Mouse (Mus musculus): ENCODE data around the gene Rpap2. TPM values are rescaled to one million over a fixed set of nuclear protein-coding genes. Genes with fewer than 3 reads are reported as not detected.

Rpap2 gene
- total RNA-seq (2021) = 1 to 10 TPM; 7.0 to 8.2 TPM
- long read RNA-seq, experiment 1, partial matches to known transcripts = 4 of 13 reads
- long read RNA-seq, experiment 1, other reads (novel, unspliced or antisense) = 4 of 13 reads
- long read RNA-seq, experiment 2, partial matches to known transcripts = 2 of 7 reads
- long read RNA-seq, experiment 2, other reads (novel, unspliced or antisense) = 1 of 7 reads

DNA sequence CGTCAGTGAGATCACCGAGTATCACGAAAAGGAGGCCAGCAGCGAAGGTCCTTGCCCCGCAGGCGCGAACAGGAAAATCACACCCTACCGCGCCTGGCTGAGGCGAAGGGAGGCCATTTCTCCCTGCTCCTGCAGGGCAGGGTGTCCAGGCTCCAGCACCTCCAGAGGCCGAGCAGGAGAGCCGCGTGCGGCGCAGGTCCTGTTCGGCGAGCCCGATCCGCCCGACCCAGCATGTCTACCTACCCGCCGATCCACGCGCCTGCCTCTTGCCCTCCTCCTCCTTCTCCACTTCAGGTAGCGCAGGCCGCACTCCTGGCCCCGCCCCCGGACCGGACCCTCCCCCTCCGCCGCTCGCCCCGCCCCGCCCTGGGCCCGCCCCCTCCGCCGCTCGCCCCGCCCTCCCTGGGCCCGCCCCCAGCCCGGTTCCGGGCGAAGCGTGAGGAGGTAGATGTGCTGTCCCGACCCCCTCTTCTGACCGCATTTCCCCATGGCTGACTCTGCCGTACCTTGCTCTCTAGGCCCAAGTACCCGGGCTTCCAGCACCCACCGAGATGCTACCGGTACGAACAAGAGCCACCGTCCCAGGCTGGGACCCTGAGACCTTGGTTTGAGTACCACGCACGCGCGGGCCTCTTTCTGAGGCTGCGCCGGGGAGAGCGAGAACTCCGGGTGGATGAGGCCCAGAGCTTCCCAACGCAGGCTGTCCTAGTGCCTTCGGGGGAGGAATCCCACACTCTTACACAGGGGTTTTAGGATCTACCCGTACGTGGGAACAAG lies at the start of gene Rpap2, which contains the start of gene Glmn:
TSS of gene Rpap2 (plus strand) at position 73 of the 777 bp plus-strand sequence.
TSS of gene Glmn (minus strand) at position 588 of the 777 bp plus-strand sequence.
- intact Hi-C loops (cut with DNase I) = no loop called here

DNA sequence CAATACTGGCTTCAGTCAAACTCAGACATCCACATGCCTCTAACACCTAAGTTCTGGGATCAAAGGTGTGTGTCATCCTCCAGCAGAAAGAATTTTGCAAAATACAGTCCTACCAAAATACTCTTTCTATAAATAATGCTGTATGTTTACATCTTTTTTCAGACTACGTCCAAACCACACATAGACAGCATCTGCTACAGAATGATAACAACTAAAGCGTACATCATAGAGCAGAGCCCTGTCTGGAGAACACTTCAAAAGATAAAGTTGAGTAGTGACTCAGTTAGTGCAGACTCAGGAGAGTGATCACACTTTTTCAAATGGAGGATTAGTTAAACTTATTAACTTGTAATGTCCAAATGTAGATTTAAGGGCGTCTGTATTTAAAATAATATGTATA lies 49.2 kb upstream of the Rpap2 start:
- DNase-seq = no peak
- intact Hi-C loops (cut with DNase I) = no loop called here

More for the DNA sequence above, at the start of gene Rpap2, which contains the start of gene Glmn:
- DNase-seq = peak; percentile 82 to 87

DNA sequence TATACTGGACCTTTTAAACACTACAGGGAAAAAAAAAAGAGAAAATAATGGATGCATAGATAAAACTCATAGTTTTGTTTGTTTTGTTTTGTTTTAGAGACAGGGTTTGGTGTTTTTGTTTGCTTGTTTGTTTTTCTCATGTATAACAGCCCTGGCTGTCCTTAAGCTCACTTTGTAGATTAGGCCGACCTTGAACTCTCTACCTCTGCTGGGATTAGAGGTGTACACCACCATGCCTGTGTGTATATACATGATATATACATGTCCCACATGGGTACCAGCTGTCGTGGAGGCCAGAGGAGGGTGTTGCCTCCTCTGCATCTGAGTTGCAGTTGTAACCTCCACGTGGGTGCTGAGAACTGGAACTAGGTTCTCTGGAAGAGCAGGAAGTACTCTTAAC lies 48.7 kb upstream of the Rpap2 start:
- intact Hi-C loops (cut with DNase I) = no loop called here

DNA sequence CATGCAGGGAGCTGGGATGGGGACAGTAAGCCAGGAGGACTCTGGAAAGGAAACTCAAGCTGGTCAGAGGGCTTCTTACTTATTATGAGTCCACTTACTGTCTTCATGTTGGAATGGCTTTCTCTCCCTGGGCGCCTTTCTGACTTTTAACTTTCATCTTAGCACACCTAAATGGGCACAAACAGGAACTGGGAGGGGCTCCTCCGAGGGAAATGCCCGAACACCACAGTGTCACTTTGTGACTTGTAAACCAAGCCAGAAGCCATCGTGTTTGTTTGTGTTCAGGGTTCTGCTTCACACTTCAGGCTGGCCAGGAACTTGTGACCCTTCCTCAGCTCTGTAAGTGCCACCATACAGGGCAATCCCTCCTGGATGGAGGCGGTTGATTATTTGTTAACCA lies 42.8 kb upstream of the Rpap2 start:
- intact Hi-C loops (cut with DNase I) = no loop called here
- DNase-seq = no peak

More for the DNA sequence above, 48.7 kb upstream of the Rpap2 start:
- no peak for DNase-seq

DNA sequence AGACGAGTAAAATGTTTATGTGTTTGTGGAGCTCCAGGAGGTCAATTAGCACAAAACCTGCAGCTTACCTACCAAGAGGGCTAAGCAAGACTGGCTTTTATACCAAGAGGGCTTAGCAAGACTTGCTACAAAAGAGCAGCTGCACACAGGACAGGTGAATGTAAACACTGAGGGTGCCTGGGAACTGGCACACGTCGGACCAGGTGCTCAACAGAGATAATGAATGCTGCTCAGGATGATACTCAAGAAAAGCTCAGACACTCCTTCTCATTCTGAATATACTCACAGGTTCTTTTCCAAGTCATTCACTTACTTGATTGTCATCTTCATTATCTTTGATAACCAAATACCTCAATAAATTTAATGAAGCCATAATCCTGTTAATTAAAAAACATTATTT lies 40.2 kb upstream of the Rpap2 start:
- no peak for DNase-seq
- intact Hi-C loops (cut with DNase I) = no loop called here

DNA sequence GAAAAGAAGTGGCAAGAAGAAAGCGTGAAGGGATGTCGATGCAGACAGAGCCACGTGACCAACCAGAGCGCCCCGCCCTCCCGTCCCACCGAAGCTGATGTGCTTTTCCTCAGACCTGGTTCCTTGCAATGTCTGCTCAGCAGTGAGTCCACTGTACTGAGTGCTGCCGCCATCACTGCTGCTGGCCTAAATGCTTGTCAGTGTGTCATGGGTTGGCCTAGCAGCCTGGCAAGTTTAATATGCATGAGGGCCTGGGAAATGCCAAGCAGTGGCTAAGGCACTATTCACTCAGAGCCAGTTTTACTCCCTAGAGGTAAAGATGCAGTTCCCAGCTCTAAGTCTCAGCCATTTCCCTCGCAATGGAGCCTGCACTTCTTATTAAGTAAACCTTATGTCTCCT lies 28.0 kb upstream of the Rpap2 start:
- intact Hi-C loops (cut with DNase I) = no loop called here
- no peak for DNase-seq

DNA sequence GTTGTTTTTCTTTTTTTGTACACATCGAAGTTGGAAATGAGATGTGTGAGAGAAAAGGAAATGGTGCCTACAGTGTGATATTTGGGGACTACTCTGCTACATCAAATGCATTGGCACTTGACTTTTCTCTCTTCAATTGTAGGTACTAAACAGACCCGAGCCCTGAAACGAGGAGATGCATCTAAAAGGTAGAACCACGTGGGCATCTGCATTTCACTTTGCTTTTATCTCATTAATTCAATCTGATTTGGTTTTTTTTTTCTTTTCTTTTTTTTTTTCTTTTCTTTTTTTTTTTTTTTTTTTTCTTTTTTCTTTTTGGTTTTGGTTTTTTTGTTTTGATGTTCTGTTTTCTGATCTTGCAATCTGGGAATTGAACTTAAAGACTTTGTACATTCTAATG lies 1.2 kb downstream of the Rpap2 start:
- intact Hi-C loops (cut with DNase I) = no loop called here

DNA sequence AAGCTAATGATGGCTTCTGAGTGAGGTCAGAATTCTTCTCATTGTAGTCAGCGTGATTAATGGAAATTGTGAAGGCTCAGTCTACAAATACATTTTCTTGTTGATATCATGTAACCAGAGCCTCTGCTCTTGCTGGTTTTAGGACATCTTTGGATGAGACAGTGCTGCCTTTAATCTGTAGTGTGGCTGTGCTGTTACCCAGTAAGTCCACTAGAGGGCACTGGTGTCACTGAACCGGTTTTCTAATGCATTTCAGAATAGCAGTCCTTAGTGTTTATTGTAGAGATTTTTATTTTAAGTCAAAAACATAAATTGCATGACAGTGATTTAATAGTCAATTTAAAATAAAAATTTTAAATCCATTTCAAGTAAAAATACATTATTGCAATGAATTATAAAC lies 14.1 kb downstream of the Rpap2 start:
- DNase-seq = peak; percentile 54 to 61
- intact Hi-C loops (cut with DNase I) = loop anchor here (5.0 kb wide), 2 partner anchors 181 to 281 kb away; no protein-coding TSS in a partner anchor

More for the DNA sequence above, 1.2 kb downstream of the Rpap2 start:
- DNase-seq = no peak

DNA sequence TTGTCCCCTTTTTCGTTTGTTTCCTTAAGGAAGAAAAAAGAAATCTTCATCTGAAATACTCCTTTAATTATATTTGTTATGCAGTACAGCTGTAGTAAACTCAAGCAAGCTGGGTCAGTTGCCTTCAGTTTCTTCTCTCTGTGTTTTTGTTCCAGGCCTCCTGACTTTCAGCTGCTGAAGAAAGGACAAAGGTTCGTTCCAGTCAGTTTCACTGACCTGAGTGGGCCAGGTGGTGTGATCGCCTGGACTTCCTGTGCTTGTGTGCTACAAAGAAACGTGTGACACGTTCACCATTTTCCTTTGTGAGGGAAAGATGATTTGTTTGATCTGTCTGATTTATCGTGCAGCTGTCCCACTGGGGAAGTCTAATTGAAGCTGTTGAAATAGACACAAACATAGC lies 20.8 kb downstream of the Rpap2 start:
- no peak for DNase-seq
- intact Hi-C loops (cut with DNase I) = no loop called here

DNA sequence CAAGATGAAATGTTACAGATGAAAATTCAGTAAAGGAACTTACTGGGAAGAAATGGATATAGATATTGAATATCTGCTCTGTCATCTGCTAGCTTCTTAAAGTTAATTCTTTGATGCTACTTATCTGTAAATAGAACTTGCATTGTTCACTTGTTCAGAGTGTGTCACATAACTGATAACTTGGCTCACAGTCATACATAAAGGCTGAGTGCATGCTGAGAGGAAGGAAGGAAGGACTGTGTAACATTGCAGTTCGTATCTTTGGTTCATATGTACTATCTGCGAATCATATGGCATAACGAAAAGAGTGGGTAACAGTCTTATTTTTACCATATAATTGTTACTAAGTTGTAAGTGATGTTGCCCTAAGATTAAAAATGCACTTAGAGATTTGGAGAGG lies 24.2 kb downstream of the Rpap2 start:
- no peak for DNase-seq
- intact Hi-C loops (cut with DNase I) = no loop called here

DNA sequence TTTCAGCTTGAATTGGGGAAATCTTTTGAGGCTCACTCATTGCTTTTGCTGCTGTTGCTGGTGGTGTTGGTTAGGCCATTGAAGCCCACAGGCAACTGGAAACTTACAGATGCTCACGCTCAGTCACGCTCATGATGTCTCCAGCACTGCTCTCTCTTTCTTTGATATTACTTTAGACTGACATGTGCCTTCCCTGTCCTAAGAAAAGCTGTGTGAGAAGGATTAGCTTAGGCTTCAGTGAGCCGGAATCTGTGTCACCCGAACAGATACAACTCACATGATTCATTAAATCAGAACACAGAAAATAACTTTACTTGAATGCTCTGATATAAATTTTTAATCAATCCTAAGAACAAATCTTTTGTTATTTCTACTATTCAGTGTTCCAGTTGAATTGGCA lies 36.5 kb downstream of the Rpap2 start:
- DNase-seq = no peak
- intact Hi-C loops (cut with DNase I) = no loop called here

DNA sequence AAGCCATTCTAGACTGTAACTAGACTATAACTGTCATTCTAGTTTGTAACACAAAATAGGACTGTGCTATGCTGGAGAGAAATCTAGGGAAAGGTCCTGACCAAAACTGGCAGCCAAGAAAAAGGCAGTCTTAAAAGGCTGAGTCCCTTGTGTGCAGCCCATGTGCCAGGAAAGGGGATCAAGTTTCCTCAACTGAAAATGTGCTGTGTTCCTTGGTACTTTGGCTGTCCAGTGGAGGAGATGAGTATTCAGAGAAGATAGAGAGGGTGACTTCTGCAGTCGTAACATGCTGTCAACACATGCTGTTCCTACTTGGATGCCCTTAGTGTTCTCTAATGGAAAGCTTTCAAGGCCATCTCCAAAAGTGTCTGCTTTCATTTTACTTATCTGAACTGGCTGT lies 39.9 kb downstream of the Rpap2 start:
- intact Hi-C loops (cut with DNase I) = no loop called here
- peak in 1 of 2 experiments; percentile 7 for DNase-seq

DNA sequence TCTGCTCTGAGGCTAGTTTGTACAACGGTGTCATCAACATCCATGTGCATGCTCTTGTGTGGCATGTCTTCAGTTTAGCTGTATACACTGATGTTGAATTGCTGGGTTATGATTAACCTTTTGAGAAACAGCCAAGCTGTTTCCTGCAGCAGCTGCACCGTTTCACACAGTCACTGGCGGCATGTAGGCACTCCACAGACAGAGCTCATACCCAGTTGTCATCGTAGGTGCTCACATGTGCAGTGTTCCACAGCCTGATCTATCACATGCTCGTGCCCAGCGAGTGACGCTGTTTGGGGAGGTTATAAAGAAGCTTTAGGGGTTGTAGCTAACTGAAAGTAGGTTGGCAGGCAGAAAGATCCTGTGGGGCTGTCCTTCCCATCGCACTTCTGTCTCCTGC lies 41.2 kb downstream of the Rpap2 start:
- intact Hi-C loops (cut with DNase I) = no loop called here
- DNase-seq = no peak

DNA sequence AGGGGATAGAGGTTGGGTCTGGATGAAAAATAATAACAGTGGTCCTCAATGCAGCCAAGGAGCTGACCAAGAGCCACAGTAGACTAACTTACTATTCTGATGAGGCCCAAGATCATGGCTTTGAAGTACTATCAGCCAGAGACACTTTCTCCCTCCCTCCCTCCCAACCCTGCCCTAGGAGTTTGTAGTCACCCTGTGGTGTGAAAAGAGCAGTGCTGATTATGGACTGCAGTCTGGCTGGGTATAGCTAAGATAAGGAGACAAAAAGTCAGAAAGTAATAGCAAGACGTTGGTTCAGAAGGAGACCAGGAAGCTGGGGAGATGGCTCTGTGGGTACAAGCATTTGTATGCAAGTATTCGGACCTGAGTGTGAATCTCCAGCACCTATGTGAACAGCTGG lies 47.4 kb downstream of the Rpap2 start:
- DNase-seq = no peak
- intact Hi-C loops (cut with DNase I) = no loop called here

DNA sequence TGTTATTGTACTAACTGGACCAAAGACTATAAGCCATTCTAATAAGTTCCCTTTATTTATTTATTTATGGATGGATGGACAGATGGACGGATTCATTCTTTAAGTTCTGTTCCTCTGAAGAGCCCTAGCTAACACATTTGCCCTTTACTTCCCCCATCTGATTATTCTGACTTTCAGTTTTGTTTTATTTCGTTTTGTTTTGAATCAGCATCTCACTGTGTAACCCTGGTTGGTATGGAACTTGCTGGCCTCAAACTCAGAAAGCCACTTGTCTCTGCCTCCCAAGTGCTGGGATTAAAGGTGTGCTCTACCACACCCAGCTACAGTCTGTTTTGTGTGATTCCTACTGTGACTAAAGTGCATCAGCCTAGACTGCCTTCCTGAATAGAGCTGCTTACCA lies 48.8 kb downstream of the Rpap2 start:
- DNase-seq = no peak
- intact Hi-C loops (cut with DNase I) = no loop called here

DNA sequence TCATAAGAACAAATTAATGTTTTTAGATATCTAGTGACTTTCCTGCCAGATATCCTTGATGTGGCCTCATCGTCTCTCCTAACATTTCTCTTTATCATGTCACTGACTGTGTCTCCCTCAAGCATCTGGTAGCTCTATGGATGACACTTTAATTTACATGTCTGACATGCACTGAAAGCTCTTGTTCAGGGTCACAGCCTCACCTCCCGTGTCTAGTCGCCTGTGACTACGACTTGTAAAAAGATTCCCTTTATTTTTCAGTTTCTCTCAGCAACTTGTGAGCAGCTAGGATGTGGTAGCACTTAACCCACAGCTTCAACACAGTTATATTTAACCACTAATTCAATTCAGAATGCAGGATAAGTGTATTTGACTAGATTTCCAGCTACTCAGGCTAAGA lies 50.4 kb downstream of the Rpap2 start:
- no peak for DNase-seq
- intact Hi-C loops (cut with DNase I) = no loop called here

DNA sequence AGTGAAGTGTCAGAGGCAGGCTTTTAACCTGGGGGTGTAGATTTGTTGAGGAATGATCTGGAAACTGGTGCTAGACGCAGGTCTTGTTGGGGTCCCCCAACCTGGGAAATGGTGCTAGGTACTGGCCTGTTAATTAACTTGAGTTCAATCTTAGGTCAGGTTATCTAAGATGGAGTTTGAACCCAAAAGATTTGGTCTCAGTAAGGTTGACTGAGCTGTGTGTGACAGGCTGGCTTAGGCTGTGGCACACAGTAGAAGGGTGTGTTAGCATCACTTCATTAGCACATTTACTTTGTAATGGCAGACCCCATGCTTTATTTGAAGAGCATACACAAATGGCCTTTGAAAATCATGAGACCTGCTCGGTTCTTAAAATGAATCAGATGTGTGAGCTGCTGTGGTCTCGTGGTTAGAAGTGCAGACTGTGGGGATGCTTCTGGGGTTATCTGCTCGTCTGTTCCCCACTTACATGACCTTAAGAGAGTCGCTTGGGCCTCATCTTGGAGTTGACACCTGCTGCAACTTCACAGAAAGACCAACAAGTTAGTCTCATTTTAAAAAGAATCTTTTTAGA lies 51.5 kb downstream of the Rpap2 start:
- DNase-seq = no peak
- intact Hi-C loops (cut with DNase I) = no loop called here

DNA sequence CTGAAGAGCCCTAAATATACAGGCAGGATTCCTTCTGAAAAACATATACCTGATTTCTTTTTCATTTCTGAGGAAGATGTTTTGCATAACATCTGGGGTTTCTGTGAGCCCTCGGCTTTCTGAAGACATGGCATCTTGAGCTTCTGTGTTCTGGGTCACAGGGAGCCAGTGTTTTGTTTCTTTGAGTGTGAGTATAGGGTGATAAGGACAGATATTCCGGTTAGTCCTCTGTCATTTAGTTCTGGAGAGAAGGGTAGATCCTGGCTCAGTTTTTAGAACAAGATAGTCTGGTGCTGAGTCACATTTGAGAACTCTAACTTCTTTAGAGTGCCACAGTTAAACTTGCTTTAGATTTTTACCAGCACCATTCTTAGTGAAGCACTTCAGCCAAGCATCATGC lies 52.5 kb downstream of the Rpap2 start:
- intact Hi-C loops (cut with DNase I) = no loop called here
- no peak for DNase-seq

DNA sequence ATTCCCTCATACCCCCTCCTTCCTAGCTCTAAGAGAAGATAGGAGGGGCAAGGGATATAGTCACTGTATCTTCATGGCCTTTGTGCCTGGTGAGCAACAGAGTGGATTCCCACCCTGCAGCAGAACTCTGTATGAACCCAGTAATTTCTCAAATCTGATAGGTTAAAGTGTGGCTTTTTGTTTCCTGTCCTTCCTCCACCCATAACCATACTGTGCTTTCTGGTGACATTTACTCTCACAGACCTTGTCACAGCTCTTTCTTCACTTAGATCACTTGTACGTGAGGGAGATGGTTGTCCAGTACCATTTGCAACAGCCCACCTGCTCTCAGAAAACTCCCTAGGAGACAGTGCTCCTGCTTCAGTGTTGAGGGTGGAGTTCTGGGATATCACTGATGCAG lies 53.3 kb downstream of the Rpap2 start:
- no peak for DNase-seq
- intact Hi-C loops (cut with DNase I) = no loop called here

DNA sequence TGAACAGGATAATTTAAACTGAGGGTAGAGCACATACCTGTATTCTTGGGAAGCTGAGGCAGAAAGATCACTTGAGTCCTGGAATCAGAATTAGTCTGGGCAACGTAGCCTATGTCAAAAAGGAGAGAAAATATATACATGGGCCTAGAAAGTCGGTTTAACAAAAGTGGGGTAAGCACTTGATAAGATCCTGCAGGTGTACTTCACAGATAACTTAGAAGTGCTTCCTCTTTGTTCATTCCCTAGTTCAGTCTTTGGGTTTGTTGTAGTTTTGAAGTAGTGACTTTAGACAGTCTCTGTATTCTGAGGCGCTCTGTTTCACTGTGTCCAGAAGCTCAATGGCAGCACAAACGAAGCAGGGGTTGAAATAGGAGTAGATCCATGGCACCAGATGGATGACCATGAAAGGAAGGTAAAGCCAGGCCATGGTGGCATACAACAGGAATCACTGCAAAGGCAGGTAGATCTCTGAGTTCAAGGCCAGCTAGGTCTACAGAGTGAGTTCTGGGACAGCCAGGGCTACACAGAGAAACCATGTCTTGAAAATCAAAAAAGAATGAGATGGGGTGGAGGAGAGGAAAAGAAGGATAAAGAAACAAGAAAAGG lies 55.0 kb downstream of the Rpap2 start:
- intact Hi-C loops (cut with DNase I) = no loop called here
- no peak for DNase-seq

DNA sequence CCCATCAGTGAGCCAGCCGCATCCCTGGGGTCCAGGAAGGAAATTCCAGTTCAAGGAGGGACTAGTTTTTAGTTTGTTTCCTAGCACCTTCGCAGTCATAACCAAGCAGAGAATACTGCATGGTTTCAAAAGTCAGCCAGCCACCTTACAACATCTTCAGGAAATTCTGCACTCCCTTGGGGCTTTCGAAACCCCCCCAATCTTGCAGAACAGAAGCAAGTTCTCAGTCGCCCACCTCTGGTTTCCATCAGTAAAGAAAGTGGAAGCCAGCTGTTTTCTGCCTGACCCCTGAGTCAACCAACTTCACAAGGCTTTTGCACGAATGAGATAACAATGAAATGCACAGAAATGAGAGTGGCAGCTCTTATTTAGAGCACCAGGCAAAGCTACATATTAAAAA lies 81.2 kb downstream of the Rpap2 start:
- DNase-seq = no peak
- intact Hi-C loops (cut with DNase I) = no loop called here

Data from heart, postnatal 14 days (tissue).